Mouse (Mus musculus) CH12.LX (cell line): Measurements from ENCODE around the gene Pdcd1. TPM values are rescaled to one million over a fixed set of nuclear protein-coding genes. Genes with fewer than 3 reads are reported as not detected.

Source experiments
- DNase-seq: peaks from one replicate; pipeline ENCODE4 v3.0.0-alpha.2; 2013; ENCODE audit errors: extremely low read depth
- H3K27ac ChIP-seq: 2 replicates; pipeline ENCODE4 v1.5.1; 2012; ENCODE audit warnings: low read depth, mild to moderate bottlenecking, control low read depth, moderate library complexity; ENCODE audit not compliant: insufficient read depth
- H3K27me3 ChIP-seq: replicated peaks from 2 replicates; pipeline ENCODE3; 2012; ENCODE audit warnings: inconsistent platforms
- H3K36me3 ChIP-seq, 2 experiments: replicated peaks in 1 of 2; 2 replicates each; pipeline versions ENCODE3 to v1.6.1; 2012; ENCODE audit warnings: inconsistent platforms in 1 of 2, low read length in 1 of 2, mild to moderate bottlenecking in 1 of 2, mixed read lengths in 1 of 2, moderate library complexity in 1 of 2; ENCODE audit not compliant: control insufficient read depth in 1 of 2, insufficient read depth in 1 of 2
- H3K4me1 ChIP-seq, 2 experiments: 2 replicates each; pipeline ENCODE4 v1.6.1; 2012; ENCODE audit warnings: inconsistent platforms in 1 of 2, moderate library complexity in 1 of 2; ENCODE audit not compliant: insufficient read depth in 2 of 2, control insufficient read depth in 1 of 2
- H3K4me2 ChIP-seq: 2 replicates; pipeline ENCODE4 v1.6.1; 2012; ENCODE audit warnings: low read depth, mild to moderate bottlenecking, control low read depth; ENCODE audit not compliant: poor library complexity, insufficient read depth, severe bottlenecking
- H3K4me3 ChIP-seq, 3 experiments: fragments of 150-350 bp in 1 of 3; sonication (generic) in 1 of 3; replicated peaks in 1 of 3; 2 replicates each; pipeline versions ENCODE3 to v1.5.1; 2011 to 2012; ENCODE audit warnings: low read depth in 2 of 3, low read length in 2 of 3, mild to moderate bottlenecking in 2 of 3, moderate library complexity in 2 of 3, control low read depth in 1 of 3, improper control_type of control experiment in 1 of 3, inconsistent platforms in 1 of 3, mixed read lengths in 1 of 3; ENCODE audit not compliant: poor library complexity in 1 of 3
- H3K79me2 ChIP-seq: replicated peaks from 2 replicates; pipeline ENCODE4 v1.6.1; 2012; ENCODE audit warnings: mild to moderate bottlenecking, moderate library complexity; ENCODE audit not compliant: control insufficient read depth, poor library complexity, insufficient read depth, severe bottlenecking; ENCODE audit errors: extremely low read depth
- H3K9ac ChIP-seq: 2 replicates; pipeline ENCODE4 v1.6.1; 2012; ENCODE audit warnings: low read depth, mild to moderate bottlenecking, control low read depth, moderate library complexity; ENCODE audit not compliant: insufficient read depth
- H3K9me3 ChIP-seq: replicated peaks from 2 replicates; pipeline ENCODE3; 2012; ENCODE audit warnings: low read length, inconsistent platforms, mixed read lengths
- CHD2 ChIP-seq: IDR thresholded peaks from 2 replicates; pipeline ENCODE4 v1.6.1; 2011; ENCODE audit warnings: low read length, improper control_type of control experiment
- CTCF ChIP-seq, 2 experiments: IDR thresholded peaks in 1 of 2; conservative IDR thresholded peaks in 1 of 2; 2 replicates each; pipeline ENCODE4 v1.5.1; 2011 to 2012; ENCODE audit warnings: low read depth in 2 of 2, low read length in 2 of 2, improper control_type of control experiment in 1 of 2, inconsistent platforms in 1 of 2, mild to moderate bottlenecking in 1 of 2, moderate library complexity in 1 of 2
- ELF1 ChIP-seq: IDR thresholded peaks from 2 replicates; pipeline ENCODE4 v1.6.1; 2014; ENCODE audit warnings: low read depth, mild to moderate bottlenecking, inconsistent platforms, low read length, improper control_type of control experiment
- GABPA ChIP-seq: IDR thresholded peaks from 2 replicates; pipeline ENCODE4 v1.6.1; 2012; ENCODE audit warnings: low read depth, low read length, improper control_type of control experiment, inconsistent platforms; ENCODE audit not compliant: insufficient replicate concordance
- HCFC1 ChIP-seq: IDR thresholded peaks from 2 replicates; pipeline ENCODE4 v1.6.1; 2012; ENCODE audit warnings: low read depth, mild to moderate bottlenecking, inconsistent platforms, low read length, improper control_type of control experiment
- JUN ChIP-seq: IDR thresholded peaks from 2 replicates; pipeline ENCODE4 v1.6.1; 2011; ENCODE audit warnings: low read depth, mild to moderate bottlenecking, low read length, improper control_type of control experiment, moderate library complexity; ENCODE audit not compliant: insufficient read depth
- KAT2A ChIP-seq: IDR thresholded peaks from 2 replicates; pipeline ENCODE4 v1.6.1; 2012; ENCODE audit warnings: low read length, improper control_type of control experiment, inconsistent platforms; ENCODE audit not compliant: insufficient replicate concordance
- MAFK ChIP-seq: IDR thresholded peaks from 2 replicates; pipeline ENCODE4 v1.6.1; 2011; ENCODE audit warnings: low read length, improper control_type of control experiment; ENCODE audit not compliant: insufficient replicate concordance
- MXI1 ChIP-seq: IDR thresholded peaks from 2 replicates; pipeline ENCODE4 v1.6.1; 2011; ENCODE audit warnings: mild to moderate bottlenecking, low read depth, low read length, improper control_type of control experiment
- MYC ChIP-seq: IDR thresholded peaks from 2 replicates; pipeline ENCODE4 v1.6.1; 2011; ENCODE audit warnings: low read depth, mild to moderate bottlenecking, improper control_type of control experiment, low read length
- NELFE ChIP-seq: IDR thresholded peaks from 2 replicates; pipeline ENCODE4 v1.6.1; 2011; ENCODE audit warnings: low read depth, low read length, improper control_type of control experiment
- NRF1 ChIP-seq: IDR thresholded peaks from 2 replicates; pipeline ENCODE4 v1.6.1; 2014; ENCODE audit warnings: low read depth, mild to moderate bottlenecking, inconsistent platforms, low read length, improper control_type of control experiment, moderate library complexity
- POLR2A ChIP-seq: IDR thresholded peaks from 2 replicates; pipeline ENCODE4 v1.6.1; 2011; ENCODE audit warnings: low read depth, mild to moderate bottlenecking, improper control_type of control experiment, low read length
- RCOR1 ChIP-seq: conservative IDR thresholded peaks from 2 replicates; pipeline ENCODE4 v1.6.1; 2012; ENCODE audit warnings: low read depth, mild to moderate bottlenecking, inconsistent platforms, low read length, improper control_type of control experiment
- SIN3A ChIP-seq: IDR thresholded peaks from 2 replicates; pipeline ENCODE4 v1.6.1; 2012; ENCODE audit warnings: low read length, improper control_type of control experiment, inconsistent platforms
- SMC3 ChIP-seq: IDR thresholded peaks from 2 replicates; pipeline ENCODE4 v1.6.1; 2011; ENCODE audit warnings: low read depth, low read length, improper control_type of control experiment
- TBP ChIP-seq: conservative IDR thresholded peaks from 2 replicates; pipeline ENCODE4 v1.6.1; 2011; ENCODE audit warnings: low read depth, low read length, improper control_type of control experiment
- TCF12 ChIP-seq: IDR thresholded peaks from 2 replicates; pipeline ENCODE4 v1.6.1; 2014; ENCODE audit warnings: low read depth, mild to moderate bottlenecking, inconsistent platforms, low read length, improper control_type of control experiment
- ZC3H11A ChIP-seq: IDR thresholded peaks from 2 replicates; pipeline ENCODE4 v1.6.1; 2012; ENCODE audit warnings: low read depth, mild to moderate bottlenecking, inconsistent platforms, low read length, improper control_type of control experiment
- ZKSCAN1 ChIP-seq: IDR thresholded peaks from 2 replicates; pipeline ENCODE4 v1.6.1; 2012; ENCODE audit warnings: low read depth, inconsistent platforms, low read length, improper control_type of control experiment, borderline replicate concordance
- ZMIZ1 ChIP-seq: IDR thresholded peaks from 2 replicates; pipeline ENCODE4 v1.6.1; 2012; ENCODE audit warnings: low read depth, mild to moderate bottlenecking, inconsistent platforms, low read length, improper control_type of control experiment
- ZNF384 ChIP-seq: IDR thresholded peaks from 2 replicates; pipeline ENCODE4 v1.6.1; 2012; ENCODE audit warnings: low read depth, low read length, improper control_type of control experiment, inconsistent platforms
- dilution Hi-C: fragments of 300-500 bp; cut with MboI; formaldehyde crosslinking; loops from 2 replicates; pipeline ENCODE4 v1.14.3; 2020; ENCODE audit warnings: low sequenced_read_pairs; ENCODE audit not compliant: extremely low pct_unique_long_range_greater_than_20kb, extremely low pct_ligation_motif_present
- in situ Hi-C: fragments of 300-500 bp; cut with MboI; formaldehyde crosslinking; loops from 3 replicates; pipeline ENCODE4 v1.14.3; 2019; ENCODE audit warnings: low sequenced_read_pairs, low pct_ligation_motif_present, low pct_unique_long_range_greater_than_20kb, mixed read lengths
- polyA plus RNA-seq: library from polyadenylated mRNA; unstranded; fragments of >175 nt; gene quantifications from 2 replicates; pipeline ENCODE4 v1.2.1, GENCODE M21; 2012; ENCODE audit warnings: low read depth; ENCODE audit not compliant: insufficient read length
- total RNA-seq, 2 experiments: library from RNA; depleted of rRNA; stranded (reverse); fragments of 300-350 nt in 1 of 2; fragments of >200 nt in 1 of 2; gene quantifications; 2 replicates each; pipeline ENCODE4 v1.2.3; 2012 to 2014

The Pdcd1 gene
- total RNA-seq (2012; rRNA removed) (26.4 and 40.3 TPM in 2 replicates), total RNA-seq (2014; rRNA removed) (26.5 and 30.1 TPM in 2 replicates), polyA plus RNA-seq (35.1 and 36.7 TPM in 2 replicates)

GRCm38 (mm10) chr1:94052373-94052772 lies at the start of gene Pdcd1:
Pdcd1 (minus strand) TSS chr1:94052553.
- DNase-seq: peak; percentile 78
- Histone ChIP-seq H3K36me3 (peaks cover 0 to 10% of the 10 kb centered on the region in 2 experiments), H3K27me3 (no peaks in the 10 kb centered on the region), H3K4me2 (peak within 1 kb of the TSS; percentile 59), H3K4me3 (peak within 1 kb of the TSS; percentile 57 to 67 (median 66)), H3K27ac (peak within 1 kb of the TSS; percentile 65), H3K4me1 (peaks cover 19 to 74% of the 10 kb centered on the region in 2 experiments), H3K79me2 (peaks cover 11% of the 10 kb centered on the region), H3K9me3 (no peaks in the 10 kb centered on the region), H3K9ac (peak within 1 kb of the TSS; percentile 24)
- in situ Hi-C loops (no loop called here), dilution Hi-C loops (no loop called here)
- TF ChIP-seq ELF1: no peak
- peak; percentile 85 for TF ChIP-seq POLR2A
- TF ChIP-seq NELFE: peak; percentile 46
- no peak for TF ChIP-seq GABPA
- no peak for TF ChIP-seq SMC3
- peak; percentile 76 for TF ChIP-seq TCF12
- TF ChIP-seq CHD2: peak; percentile 93
- no peak for TF ChIP-seq MXI1
- TF ChIP-seq ZKSCAN1: no peak
- TF ChIP-seq JUN: no peak
- TF ChIP-seq TBP: peak; percentile 82; the same call in 1 of the 2 replicates

GRCm38 (mm10) chr1:94091788-94092187 lies 39.4 kb upstream of the Pdcd1 start:
- TF ChIP-seq ZC3H11A (no peak), CTCF (conservative IDR thresholded peaks at IDR 0.05 in 1 of 2, IDR thresholded peaks at IDR 0.05 in 1 of 2; ENCODE audit: low read depth in 2 of 2, low read length in 2 of 2) (no peak), MYC (no peak), SIN3A (no peak), NELFE (no peak), MAFK (no peak), TBP (no peak), NRF1 (no peak), ZNF384 (no peak), TCF12 (no peak), JUN (no peak), ZMIZ1 (no peak), ELF1 (no peak), MXI1 (no peak), ZKSCAN1 (no peak), HCFC1 (no peak), RCOR1 (no peak), GABPA (no peak), KAT2A (no peak), SMC3 (no peak)
- H3K9me3 ChIP-seq: no peaks in the 10 kb centered on the region
- in situ Hi-C loops: no loop called here
- no peaks in the 10 kb centered on the region for H3K36me3 ChIP-seq
- DNase-seq: no peak
- H3K79me2 ChIP-seq: no peaks in the 10 kb centered on the region
- H3K4me3 ChIP-seq: no peak overlapping the region
- no peaks in the 10 kb centered on the region; a peak in 1 of 4 replicates for H3K4me1 ChIP-seq
- dilution Hi-C loops: no loop called here
- no peaks in the 10 kb centered on the region for H3K27me3 ChIP-seq
- no peak overlapping the region for H3K4me2 ChIP-seq
- no peak overlapping the region for H3K9ac ChIP-seq
- H3K27ac ChIP-seq: no peak overlapping the region
